Mouse (Mus musculus): ENCODE data around the gene Col10a1.
"Not testable (repeated sequence)": the region's sequence is repeated elsewhere in the genome, so short reads cannot be mapped to it uniquely, and the experiment has no call there.

DNA sequence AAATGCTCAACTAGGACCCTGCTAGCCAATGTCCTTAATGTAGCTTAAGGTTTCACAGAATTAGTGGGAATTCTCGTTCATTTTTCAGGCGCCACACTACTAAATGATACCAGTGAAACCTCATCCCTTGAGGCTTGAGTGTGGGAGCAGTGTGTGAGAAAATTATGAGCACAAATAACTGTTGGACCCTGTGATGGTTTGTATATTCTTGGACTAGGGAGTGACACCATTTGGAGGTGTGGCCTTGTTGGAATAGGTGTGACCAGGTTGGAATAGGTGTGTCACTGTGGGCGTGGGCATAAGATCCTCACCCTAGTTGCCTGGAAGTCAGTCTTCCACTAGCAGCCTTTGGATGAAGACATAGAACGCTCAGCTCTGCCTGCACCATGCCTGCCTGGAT, 29.0 kb downstream of the Col10a1 start:
- not testable (repeated sequence) for TF ChIP-seq POLR2A (IDR thresholded peaks at IDR 0.05; ENCODE audit: extremely low read depth, insufficient read depth, low read length); CTCF (IDR thresholded peaks at IDR 0.05; ENCODE audit: low read depth, low read length)
